Mouse (Mus musculus) liver, embryonic 14.5 days (tissue): ENCODE data around the gene Dlgap1. TPM values are rescaled to one million over a fixed set of nuclear protein-coding genes. Genes with fewer than 3 reads are reported as not detected.
"Not testable (repeated sequence)": the region's sequence is repeated elsewhere in the genome, so short reads cannot be mapped to it uniquely, and the experiment has no call there.

ENCODE experiments used
- ATAC-seq: fragments of 200-750 bp; cut with Nextera tagmentation; 2 replicates; pipeline ENCODE4 v1.8.0; 2017; ENCODE audit warnings: moderate number of reproducible peaks, mild to moderate bottlenecking, moderate library complexity; ENCODE audit not compliant: insufficient read depth
- DNase-seq, 3 experiments: peaks; one replicate each; pipeline ENCODE4 v3.0.0-alpha.2; 2012 to 2013; ENCODE audit warnings: low read depth in 3 of 3, low spot score in 3 of 3
- H3K27ac ChIP-seq: fragments of 300-500 bp; sonication (generic); 2 replicates; pipeline ENCODE4 v1.5.1; 2014; ENCODE audit warnings: moderate library complexity, mild to moderate bottlenecking, control low read depth, inconsistent platforms
- H3K27me3 ChIP-seq: fragments of 300-500 bp; sonication (generic); 2 replicates; pipeline ENCODE4 v1.6.1; 2014; ENCODE audit warnings: mild to moderate bottlenecking, low read length, moderate library complexity; ENCODE audit not compliant: control insufficient read depth, insufficient read depth
- H3K36me3 ChIP-seq: fragments of 300-500 bp; sonication (generic); replicated peaks from 2 replicates; pipeline ENCODE4 v1.6.1; 2014; ENCODE audit warnings: low read depth; ENCODE audit not compliant: control insufficient read depth, insufficient read depth
- H3K4me1 ChIP-seq, 2 experiments: fragments of 200-500 bp in 1 of 2; fragments of 300-500 bp in 1 of 2; sonication (generic) in 1 of 2; replicated peaks; 2 replicates each; pipeline ENCODE4 v1.6.1; 2012 to 2014; ENCODE audit warnings: antibody characterized with exemption in 1 of 2, inconsistent platforms in 1 of 2, low read length in 1 of 2; ENCODE audit not compliant: control insufficient read depth in 2 of 2, insufficient read depth in 2 of 2
- H3K4me2 ChIP-seq: fragments of 300-500 bp; sonication (generic); 2 replicates; pipeline ENCODE4 v1.6.1; 2014; ENCODE audit warnings: low read depth, mild to moderate bottlenecking, control low read depth, moderate library complexity
- H3K4me3 ChIP-seq, 2 experiments: fragments of 200-500 bp in 1 of 2; fragments of 300-500 bp in 1 of 2; sonication (generic) in 1 of 2; 2 replicates each; pipeline ENCODE4 v1.5.1; 2012 to 2014; ENCODE audit warnings: low read depth in 2 of 2, low read length in 2 of 2, mild to moderate bottlenecking in 2 of 2, control low read depth in 1 of 2, inconsistent platforms in 1 of 2, moderate library complexity in 1 of 2; ENCODE audit not compliant: insufficient read depth in 1 of 2
- H3K9ac ChIP-seq: fragments of 300-500 bp; sonication (generic); replicated peaks from 2 replicates; pipeline ENCODE4 v1.6.1; 2014; ENCODE audit warnings: mild to moderate bottlenecking, control low read depth, moderate library complexity
- H3K9me3 ChIP-seq: fragments of 300-500 bp; sonication (generic); 2 replicates; pipeline ENCODE4 v1.6.1; 2016; ENCODE audit warnings: low read length, mixed read lengths; ENCODE audit not compliant: control insufficient read depth
- CTCF ChIP-seq: IDR thresholded peaks from 2 replicates; pipeline ENCODE4 v1.5.1; 2016; ENCODE audit warnings: antibody characterized with exemption, low read depth, control low read depth
- EP300 ChIP-seq: IDR thresholded peaks from 2 replicates; pipeline ENCODE4 v1.6.1; 2016; ENCODE audit warnings: antibody characterized with exemption, low read depth
- WGBS: fragments of 180-500 bp; shearing (Covaris S2); extraction: QIAGEN DNeasy Blood & Tissue Kit; methylation state at CpG from one replicate; pipeline ENCODE4 v1.1.7; 2014; ENCODE audit not compliant: insufficient replicate concordance; 5-methylcytosine and 5-hydroxymethylcytosine counted together
- polyA plus RNA-seq, 2 experiments: library from polyadenylated mRNA; depleted of rRNA in 1 of 2; stranded (reverse) in 1 of 2; unstranded in 1 of 2; fragments of >200 nt; fragmentation: Nextera tagmentation in 1 of 2; extraction: Ambion mirVana in 1 of 2; gene quantifications; 2 replicates each; pipeline versions ENCODE4 v1.2.1 to v1.2.3; 2012 to 2014

The Dlgap1 gene
- polyA plus RNA-seq, 2 experiments = 0.01 TPM; not detected in 1

DNA sequence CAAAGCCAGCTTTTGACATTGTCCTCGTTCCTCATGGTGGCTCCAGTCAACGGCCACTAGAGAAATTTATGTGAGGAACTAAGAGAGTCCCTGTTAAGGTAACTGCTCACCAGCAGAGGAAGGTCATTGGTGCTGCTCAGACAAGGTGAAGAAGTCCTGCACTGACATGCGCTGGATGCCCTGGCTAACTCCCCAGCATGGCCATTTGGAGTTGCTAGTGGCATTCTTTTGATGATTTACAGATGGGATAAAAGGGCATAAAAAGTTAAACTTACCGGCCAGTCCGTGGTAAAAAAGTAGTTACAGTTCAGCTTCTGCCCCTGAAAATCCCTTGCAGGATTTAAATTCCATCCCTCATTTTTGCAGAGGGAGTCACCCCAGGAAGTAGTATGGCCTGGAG lies 841.9 kb downstream of the Dlgap1 start:
- Histone ChIP-seq H3K4me1 (no peaks in the 10 kb centered on the region), H3K4me2 (no peak overlapping the region), H3K9ac (no peak overlapping the region), H3K27me3 (no peaks in the 10 kb centered on the region), H3K36me3 (no peaks in the 10 kb centered on the region), H3K4me3 (no peak overlapping the region), H3K27ac (no peak overlapping the region), H3K9me3 (no peaks in the 10 kb centered on the region)
- TF ChIP-seq CTCF (no peak), EP300 (no peak)
- ATAC-seq = no peak
- 68% methylated on average over 5 of the region's 5 CpGs for WGBS
- DNase-seq = no peak

DNA sequence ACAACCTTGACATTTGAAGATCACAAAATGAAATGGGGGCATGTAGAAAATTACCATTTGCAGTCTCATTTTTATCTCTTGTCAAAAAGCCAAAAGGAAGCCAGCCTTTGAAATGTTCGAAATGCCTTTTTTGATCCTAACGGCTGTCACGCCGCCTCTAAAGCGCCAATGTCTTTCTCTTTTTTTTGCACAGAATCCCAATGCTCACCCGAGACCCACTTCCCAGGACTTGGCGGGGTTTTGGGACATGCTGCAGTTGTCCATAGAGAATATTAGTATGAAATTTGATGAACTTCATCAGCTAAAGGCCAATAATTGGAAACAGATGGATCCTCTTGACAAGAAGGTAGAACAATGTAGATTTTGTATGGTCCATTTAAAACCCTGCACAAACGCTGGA lies 846.1 kb downstream of the Dlgap1 start:
- Histone ChIP-seq H3K27ac (no peak overlapping the region), H3K9ac (no peak overlapping the region), H3K9me3 (no peaks in the 10 kb centered on the region), H3K36me3 (no peaks in the 10 kb centered on the region), H3K27me3 (peaks cover 21% of the 10 kb centered on the region), H3K4me3 (no peak overlapping the region), H3K4me2 (no peak overlapping the region), H3K4me1 (no peaks in the 10 kb centered on the region)
- TF ChIP-seq EP300 = no peak
- ATAC-seq (no peak), DNase-seq (no peak)
- WGBS = 71% methylated on average over 8 of the region's 8 CpGs

- Histone ChIP-seq H3K27ac (no peak overlapping the region), H3K36me3 (no peaks in the 10 kb centered on the region), H3K9ac (no peak overlapping the region), H3K27me3 (peaks cover 25% of the 10 kb centered on the region), H3K4me1 (no peaks in the 10 kb centered on the region), H3K9me3 (no peaks in the 10 kb centered on the region), H3K4me2 (peak overlapping the region; percentile 56), H3K4me3 (peak overlapping the region in 1 of 2 experiments; percentile 30; a peak in 2 of 4 replicates)
- ATAC-seq = no peak
- TF ChIP-seq EP300 = no peak
- DNase-seq = no peak
- 3% methylated on average over 51 of the region's 51 CpGs for WGBS
These were observed 849.1 kb downstream of the Dlgap1 start for GRCm38 (mm10) chr17:70817862-70818451.

- DNase-seq (no peak), ATAC-seq (no peak)
- Histone ChIP-seq H3K9ac (no peak overlapping the region), H3K36me3 (no peaks in the 10 kb centered on the region), H3K4me1 (no peaks in the 10 kb centered on the region), H3K9me3 (no peaks in the 10 kb centered on the region), H3K27ac (no peak overlapping the region), H3K27me3 (peaks cover 14% of the 10 kb centered on the region), H3K4me3 (0 out of 4 replicates have a peak overlapping the region, but pooled peaks of 1 of the 2 experiments have one; percentile 1), H3K4me2 (peak overlapping the region; percentile 44)
- 54% methylated on average over 8 of the region's 8 CpGs for WGBS
- TF ChIP-seq CTCF (no peak), EP300 (no peak)
These were observed 854.2 kb downstream of the Dlgap1 start for GRCm38 (mm10) chr17:70823083-70823482.

DNA sequence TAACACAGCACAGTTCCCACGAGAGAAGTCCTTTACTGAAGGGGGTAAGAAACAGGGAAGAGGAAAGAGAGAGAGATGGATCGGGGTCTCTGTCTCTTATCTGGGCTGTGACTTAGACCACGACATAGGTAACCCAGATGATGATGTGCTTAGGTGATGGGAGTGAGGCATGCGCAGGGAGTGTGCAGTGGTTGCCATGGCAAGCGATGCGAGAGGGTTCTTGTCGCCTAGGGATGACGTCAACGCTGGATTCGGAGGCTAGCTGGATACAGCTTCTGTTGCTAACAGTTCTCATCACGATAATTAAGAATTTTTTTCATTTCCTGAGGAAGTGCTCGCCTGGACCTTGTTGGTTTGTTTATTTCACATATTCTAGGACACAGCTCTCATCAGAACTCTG lies 857.4 kb downstream of the Dlgap1 start:
- H3K4me1 ChIP-seq = no peaks in the 10 kb centered on the region

DNA sequence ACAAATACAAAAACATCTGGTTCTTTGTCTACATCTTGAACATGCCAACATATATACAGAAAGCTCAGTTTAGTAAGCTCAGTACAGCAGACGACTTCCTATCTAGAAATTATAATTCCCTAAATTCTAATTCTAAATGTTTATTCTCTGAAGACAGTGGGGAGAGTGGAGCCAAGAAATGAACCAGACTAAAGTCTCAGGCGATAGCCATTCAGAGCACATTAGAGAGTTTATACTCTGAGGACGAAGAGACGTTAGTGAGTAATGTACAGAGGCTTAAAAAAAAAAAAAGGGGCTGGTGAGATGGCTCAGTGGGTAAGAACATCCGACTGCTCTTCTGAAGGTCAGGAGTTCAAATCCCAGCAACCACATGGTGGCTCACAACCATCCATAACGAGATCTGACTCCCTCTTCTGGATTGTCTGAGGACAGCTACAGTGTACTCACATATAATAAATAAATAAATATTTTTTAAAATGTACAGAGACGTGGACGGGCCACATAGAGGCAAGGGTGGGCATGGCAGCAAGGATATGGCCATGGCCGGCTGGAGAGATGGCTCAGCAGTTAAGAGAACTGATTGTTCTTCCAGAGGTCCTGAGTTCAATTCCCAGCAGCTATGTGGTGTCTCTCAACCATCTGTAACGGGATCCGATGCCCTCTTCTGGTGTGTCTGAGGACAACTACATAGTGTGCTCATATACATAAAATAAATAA lies 858.7 kb downstream of the Dlgap1 start:
- H3K27me3 ChIP-seq, DNase-seq, H3K4me1 ChIP-seq, H3K27ac ChIP-seq, H3K36me3 ChIP-seq, H3K4me3 ChIP-seq, ATAC-seq, H3K4me2 ChIP-seq, H3K9me3 ChIP-seq, H3K9ac ChIP-seq: not testable (repeated sequence)
- WGBS = 58% methylated on average over 11 of the region's 11 CpGs

More for the DNA sequence above, 857.4 kb downstream of the Dlgap1 start:
- Histone ChIP-seq H3K27ac (no peak overlapping the region), H3K4me2 (no peak overlapping the region), H3K9ac (no peak overlapping the region), H3K9me3 (no peaks in the 10 kb centered on the region), H3K27me3 (no peaks in the 10 kb centered on the region), H3K4me3 (no peak overlapping the region), H3K36me3 (no peaks in the 10 kb centered on the region)
- 63% methylated on average over 12 of the region's 12 CpGs for WGBS
- TF ChIP-seq CTCF (no peak), EP300 (no peak)
- ATAC-seq = no peak
- no peak for DNase-seq
